Mouse (Mus musculus): Measurements from ENCODE around the gene Pbxip1.

Gene Pbxip1

DNA sequence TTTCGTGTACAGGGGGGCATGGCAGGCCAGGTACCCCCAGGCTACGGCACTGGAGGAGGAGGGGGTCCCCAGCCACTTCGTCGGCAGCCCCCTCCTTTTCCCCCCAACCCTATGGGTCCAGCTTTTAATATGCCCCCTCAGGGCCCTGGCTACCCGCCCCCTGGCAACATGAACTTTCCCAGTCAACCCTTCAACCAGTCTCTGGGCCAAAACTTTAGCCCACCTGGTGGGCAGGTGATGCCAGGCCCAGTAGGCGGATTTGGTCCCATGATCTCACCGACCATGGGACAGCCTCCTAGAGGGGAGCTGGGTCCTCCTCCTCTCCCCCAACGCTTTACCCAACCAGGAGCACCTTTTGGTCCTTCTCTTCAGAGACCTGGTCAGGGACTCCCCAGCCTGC is 3.9 kb upstream of the Pbxip1 start:
- no peak for DNase-seq (ENCODE audit: low spot score in 2 of 2)

DNA sequence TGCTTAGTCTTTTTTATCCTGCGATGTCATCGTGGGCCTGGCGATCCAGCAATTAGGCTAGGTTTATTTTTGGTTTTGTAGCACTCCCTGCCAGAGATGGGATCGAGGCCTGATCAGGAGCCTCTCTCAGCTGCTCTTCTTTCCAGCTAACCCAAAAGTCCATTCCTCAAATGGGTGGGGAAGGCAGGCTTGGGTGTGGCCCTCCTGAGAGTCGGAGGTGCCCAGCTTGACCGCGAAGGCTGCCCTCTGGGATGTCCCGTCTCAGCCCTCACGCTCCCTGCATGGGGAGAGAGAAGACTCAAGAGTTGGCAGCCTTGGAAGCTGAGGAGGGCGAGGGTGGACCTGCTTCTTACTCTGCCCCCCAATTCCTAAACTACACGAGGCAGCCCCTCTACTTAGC is 2.0 kb upstream of the Pbxip1 start:
- no peak for DNase-seq (ENCODE audit: low spot score in 2 of 2)

DNA sequence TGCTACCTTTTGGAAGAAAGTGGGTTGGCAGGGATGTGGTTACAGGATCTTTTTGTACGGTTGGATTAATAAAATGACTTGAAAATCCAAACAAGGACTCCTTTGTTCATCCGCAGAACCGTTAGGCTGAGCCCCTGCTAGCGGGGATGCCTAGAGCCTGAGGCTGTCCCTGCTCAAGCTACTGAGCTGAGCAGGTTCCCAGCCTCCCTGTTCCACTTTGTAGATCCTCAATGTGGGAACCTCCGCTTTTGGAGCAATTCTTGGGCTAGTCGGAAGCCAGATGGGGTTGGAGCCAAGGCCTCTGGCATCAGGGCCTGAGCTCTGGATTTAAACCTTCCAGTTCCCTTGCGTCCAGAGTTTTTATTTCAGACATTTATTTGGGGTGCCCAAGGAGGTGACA is 1.5 kb upstream of the Pbxip1 start:
- DNase-seq (ENCODE audit: low spot score in 2 of 2) = no peak

DNA sequence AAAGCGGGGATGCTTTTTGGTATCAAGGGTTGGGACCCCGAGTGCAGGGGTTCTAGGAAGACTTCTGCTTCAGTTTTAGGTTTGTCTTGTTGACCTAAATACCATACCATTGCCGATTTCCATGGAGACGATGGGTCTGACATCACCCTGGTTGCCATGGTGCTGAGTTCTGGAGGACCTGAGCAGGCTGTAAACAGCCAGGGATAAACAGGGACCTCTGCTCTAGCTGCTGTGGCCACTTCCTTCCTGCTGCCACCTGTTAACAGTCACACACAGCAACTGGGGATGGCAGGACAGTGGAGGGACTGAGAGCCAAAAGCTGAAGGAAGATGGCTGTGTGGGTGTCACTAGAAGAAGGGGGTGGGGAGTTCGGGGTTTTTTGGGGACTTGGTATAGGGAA is 763 bp downstream of the Pbxip1 start:
- no peak for DNase-seq (ENCODE audit: low spot score in 2 of 2)

DNA sequence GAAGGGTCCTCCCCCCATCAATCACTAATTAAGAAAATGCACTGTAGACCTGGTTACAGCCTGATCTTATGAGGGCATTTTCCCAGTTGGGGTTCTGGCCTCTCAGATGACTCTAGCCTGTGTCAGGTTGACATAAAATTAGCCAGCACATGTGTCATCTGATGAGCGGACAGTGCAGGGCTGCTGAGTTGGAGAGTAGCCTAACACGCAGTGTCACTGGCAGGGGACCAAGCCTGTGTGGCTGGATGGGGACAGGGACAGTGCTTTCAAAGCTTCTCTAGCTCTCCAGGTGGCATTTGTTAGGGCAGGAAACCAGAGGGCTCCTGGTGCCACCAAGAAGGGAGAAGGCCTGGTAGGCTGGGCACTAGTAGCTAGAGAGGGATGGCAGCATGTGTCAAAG is 4.2 kb downstream of the Pbxip1 start:
- DNase-seq (ENCODE audit: low spot score in 2 of 2) = no peak

DNA sequence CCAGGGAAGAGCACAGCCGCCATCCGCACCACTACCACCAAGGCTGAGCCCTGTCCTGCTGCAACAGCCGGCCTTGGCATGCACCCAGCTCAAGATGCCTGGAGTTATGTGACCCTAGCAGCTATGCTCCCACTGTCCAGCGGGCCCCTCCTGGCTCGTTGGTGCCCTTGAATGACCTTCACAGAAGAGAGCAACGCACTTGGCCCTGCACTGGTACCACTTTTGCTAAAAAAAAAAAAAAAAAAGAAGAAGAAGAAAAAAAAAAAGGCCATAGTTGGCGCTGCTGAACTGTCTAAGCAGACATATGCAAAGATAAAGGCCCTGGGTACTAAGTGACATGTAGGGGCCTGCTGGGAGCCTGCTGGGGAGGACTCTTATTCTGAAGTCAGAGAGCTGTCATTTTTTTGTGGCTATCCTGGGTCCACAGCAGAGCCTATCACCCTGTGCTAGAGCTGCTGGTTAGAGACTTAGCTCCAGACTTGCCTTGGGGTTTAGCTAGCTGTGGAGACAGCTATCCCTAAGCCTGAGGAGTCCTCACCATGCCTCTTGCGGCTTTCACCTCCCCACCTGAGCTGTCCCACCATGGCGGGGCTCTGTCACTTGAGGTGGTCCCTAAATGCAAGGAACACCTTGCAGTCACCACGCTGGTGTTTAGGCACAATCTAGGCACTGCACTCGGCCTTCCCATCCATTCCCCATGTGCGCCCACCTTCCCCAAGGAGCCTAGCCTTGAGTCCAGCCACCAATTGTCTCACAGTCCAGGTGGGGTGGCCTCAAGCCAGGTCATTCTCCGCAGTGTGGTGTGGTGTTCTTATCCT is 12.4 kb downstream of the Pbxip1 start:
- no peak for DNase-seq (ENCODE audit: low spot score in 2 of 2)

DNA sequence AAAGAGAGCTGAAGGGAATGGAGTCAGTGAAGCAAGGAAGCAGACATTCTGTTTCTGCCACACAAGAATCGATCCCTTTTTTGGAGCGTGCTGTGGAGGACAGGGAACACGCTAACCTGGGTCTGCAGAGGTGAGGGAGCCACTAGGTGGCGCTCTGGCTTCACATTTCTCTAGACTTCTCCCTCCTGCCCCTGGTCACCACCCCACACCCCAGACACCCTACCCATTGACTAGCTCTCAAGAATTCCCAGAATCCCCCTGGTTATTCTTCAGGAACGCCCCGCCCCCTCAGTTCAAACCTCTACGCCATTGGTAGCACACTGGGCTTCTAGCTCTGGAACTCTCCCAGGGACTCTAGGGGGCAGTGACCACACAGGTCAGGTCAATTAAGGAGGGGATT is 13.0 kb downstream of the Pbxip1 start:
- peak; percentile 58 to 63 for DNase-seq (ENCODE audit: low spot score in 2 of 2)

DNA sequence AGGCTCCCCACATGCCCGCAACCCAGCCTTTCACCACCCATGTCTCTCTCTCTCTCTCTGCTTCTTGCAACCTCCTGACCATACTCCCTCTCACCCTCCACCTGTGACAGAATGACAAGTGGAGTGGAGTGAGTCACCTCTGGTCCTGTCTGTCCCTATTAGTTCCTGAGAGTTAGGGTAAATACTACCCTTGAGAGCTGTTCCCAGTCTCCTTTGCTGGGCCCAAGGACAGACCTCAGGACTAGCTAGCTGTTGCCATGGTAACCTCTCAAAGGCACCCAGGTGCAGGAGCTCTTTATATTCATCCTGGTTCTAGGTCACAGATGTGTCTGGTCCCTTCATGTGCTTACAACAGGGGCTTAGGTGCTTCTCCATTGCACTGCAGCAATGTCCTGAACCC is 15.4 kb downstream of the Pbxip1 start:
- no peak for DNase-seq (ENCODE audit: low spot score in 2 of 2)

DNA sequence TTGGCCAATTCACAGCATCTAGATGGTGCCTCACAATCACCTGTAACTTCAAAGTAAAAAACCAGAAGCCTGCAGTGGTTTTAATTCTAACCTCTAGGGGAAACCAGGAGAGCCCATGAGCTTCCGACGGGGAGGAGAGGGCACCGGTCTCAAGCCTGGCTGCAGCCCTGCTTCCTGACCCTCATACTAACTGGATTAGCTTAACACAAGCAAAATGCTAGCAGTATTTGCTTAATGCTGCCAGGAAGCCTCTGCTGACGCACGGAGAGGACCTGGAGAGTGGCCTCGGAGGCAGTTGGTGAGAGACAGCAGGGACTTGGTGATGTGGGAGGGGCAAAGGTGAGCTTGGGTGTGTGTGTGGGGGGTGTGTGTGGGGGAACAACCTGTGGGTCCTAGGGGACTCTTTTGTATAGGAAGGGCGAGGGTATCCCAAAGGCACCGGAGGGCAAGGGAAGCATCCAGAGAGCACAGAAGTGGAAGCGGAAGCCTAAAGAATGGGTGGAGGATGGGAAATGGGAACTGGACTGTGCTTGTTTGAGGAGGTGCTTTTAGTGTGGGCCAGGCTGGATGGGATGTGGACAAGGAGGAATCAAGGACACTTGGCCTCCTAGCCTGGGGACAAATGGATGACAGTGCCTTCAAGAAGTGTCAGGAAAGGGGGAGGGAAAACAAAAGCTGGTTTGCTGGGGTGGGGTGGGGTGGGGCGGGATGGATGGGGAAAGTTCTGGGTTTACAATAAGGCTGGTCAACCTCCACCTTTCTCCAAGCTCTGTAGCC is 18.1 kb downstream of the Pbxip1 start, which contains the start of gene Pmvk:
TSS of gene Pmvk (plus strand) at position 141 of the 777 bp plus-strand sequence.
- DNase-seq (ENCODE audit: low spot score in 2 of 2) = no peak

DNA sequence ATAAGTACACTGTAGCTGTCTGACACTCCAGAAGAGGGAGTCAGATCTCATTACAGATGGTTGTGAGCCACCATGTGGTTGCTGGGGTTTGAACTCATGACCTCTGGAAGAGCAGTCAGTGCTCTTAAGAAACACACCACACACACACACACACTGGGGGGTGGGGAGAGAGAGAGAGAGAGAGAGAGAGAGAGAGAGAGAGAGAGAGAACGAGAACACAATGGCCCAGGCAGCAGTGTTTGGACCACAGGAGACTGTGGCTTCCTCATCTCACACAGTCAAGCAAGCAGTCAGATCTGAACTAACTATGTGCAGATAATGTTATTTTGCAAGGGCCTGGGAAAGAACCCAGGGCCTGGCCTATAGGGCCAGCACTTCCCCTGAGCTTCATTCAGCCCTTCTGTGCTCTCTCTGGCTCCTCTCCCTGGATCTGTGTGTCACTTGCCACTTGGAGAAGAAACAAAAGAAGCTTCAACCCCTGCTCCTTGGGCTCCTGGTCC is 19.3 kb downstream of the Pbxip1 start:
- no peak for DNase-seq (ENCODE audit: low spot score in 2 of 2)

DNA sequence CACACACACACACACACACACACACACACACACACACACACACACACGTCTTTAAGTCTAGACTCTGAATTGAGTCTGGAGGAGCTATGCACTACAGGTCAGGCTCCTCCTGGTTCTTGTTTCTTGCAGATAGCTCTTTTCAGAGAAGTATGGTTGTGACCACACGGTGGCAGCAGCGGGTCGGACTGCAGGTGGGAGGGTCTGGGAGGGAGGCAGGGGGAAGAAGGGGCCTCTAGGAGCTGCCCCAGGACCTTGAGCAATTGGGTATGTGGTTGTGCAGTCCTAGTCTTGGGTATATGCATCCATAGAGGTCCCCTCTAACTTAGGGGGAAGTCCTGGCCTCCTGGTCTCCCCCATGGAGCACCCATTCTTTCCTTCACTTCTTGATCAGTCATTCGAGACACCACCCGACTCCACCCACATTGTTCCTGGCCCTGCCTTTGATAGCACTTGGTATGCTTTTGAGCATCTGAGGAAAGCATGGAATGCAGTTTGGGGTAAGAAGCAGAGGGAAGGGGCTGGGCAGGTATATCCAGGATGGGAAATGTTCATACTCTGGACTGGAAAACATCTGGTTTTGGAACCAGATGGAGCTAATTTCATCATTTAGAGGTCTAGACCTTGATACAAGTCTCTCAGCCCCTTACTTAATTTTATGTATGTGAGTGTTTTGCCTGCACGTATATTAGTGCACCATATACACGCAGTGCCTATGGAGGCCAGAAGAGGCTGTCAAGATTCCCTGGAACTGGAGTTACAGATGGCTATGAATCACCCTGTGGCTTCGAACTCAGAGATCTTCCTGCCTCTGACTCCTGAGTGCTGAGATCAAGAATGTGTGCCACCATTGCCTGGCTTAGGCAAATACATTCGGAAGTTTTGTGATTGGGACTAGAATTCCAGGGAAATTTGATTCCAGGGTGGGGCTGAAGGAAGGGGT is 20.5 kb downstream of the Pbxip1 start:
- peak; percentile 39 to 45 for DNase-seq (ENCODE audit: low spot score in 2 of 2)

DNA sequence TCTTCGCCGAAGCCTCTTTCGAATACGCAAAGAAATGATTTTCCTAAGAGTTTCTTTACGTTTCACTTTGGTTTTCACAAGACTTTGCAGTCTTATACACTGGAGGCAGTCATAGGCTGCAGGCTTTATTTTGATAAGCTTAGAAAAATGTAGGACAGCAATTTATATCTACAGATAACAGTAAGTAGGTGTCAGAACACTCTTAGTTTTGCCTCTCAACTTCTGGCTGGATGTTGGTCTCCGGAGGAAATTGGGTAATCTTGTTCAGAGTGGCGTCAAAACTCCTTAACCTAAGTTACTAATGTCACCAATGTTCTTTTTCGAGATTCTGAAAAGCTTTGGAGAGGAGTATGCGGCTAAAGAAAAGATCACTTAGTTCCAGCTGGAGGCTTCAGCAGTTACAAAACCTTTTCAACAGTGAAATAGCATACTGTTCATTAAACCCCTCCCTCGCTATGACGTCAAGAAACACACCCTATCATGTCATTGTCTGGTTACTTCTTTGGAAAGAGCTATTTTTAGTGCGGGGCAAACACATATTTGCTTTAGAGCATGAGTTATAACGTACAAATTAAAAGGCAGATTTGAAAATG is 22.0 kb downstream of the Pbxip1 start:
- DNase-seq (ENCODE audit: low spot score in 2 of 2) = no peak

DNA sequence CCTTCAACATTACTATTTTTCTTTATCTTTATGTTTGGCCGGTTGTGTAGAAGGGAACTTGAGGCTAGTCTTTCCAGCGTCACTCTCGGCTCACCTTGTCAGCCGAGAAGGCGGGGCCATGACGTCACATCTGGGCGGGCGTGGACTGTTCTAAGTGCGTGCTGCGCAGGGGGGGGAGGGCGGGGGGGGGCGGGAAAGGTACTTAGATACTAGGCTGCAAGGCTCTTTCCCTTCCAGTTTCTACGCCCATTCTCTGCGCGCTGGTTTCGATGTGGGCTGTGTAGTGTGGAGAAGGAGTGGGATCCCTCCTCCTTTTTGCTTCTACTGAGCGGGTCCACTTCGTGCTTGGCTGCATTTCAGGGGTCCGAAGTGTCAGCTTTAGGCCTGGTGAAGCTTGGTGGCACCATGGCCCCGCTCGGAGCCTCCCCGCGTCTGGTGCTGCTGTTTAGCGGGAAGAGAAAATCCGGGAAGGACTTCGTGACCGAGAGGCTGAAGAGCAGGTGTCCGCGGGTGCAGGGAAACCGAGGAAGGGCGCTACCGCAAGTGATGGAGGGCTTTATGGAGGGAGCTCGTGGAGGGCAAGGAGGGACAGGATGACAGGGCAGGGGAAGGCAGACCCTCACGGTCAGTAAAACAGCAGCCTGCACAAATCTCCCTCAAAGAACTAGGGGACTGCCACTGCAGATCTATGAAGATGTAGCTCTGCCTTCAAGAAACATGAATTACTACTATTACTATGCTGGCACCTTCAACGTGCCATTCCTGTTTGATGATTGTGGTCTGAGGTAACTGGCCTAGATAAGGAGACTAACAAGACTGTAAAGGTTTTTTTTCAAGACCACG is 22.7 kb downstream of the Pbxip1 start:
- peak; percentile 73 to 80 for DNase-seq (ENCODE audit: low spot score in 2 of 2)

DNA sequence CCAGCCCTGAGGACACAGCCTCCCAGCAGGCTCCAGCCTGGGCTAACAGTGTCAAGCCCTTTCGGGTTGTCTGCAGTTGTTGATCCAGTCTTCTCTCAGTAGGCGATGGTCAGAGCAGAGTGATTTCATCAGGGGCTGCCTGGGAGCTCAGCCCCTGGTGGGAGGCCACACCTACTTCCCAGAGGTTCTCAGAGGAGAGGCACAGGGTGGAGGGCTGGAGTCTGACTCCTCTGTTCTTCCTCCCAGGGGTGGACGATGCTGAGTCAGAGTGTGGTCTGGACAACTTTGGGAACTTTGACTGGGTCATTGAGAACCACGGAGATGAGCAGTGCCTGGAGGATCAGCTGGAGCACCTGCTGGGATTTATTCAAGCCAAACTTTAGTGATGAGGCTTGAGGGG is 31.8 kb downstream of the Pbxip1 start:
- no peak for DNase-seq (ENCODE audit: low spot score in 2 of 2)

DNA sequence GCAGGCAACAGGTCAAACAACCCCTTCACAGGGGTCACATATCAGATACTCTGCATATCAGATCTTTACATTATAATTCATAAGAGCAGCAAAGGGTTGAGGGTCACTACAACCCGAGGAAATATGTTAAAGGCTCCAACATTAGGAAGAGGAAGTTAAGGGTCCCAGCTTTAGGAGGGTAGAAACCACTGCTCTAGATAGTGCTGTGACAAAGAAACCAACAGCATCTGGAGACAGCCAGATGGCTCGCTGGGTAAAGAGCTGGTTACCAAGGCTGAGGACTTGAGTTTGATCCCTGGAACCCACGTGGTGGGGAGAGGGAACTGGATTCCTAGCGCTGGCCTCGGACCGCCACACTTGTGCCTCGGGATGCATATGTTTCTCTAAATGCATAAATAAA is 35.8 kb downstream of the Pbxip1 start:
- DNase-seq (ENCODE audit: low spot score in 2 of 2) = no peak

DNA sequence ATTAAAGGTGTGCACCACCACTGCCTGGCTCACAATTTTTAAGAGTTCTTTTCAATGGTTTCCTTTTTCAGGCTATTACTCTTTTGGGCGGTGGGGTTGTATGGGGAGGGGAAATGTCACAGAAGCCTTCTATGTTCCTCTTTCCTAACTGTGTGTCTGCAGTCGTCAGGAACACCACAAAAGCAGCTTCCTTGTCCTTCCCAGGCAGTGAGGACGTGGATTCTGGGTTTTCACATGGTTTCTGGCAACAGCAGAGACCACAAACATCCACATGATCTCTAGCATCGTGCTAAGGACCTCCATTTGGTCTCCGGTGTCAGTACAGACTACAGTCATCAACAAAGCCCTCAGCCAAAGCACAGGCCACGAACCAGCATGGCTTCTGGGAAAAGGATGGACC is 37.3 kb downstream of the Pbxip1 start:
- DNase-seq (ENCODE audit: low spot score in 2 of 2) = no peak

DNA sequence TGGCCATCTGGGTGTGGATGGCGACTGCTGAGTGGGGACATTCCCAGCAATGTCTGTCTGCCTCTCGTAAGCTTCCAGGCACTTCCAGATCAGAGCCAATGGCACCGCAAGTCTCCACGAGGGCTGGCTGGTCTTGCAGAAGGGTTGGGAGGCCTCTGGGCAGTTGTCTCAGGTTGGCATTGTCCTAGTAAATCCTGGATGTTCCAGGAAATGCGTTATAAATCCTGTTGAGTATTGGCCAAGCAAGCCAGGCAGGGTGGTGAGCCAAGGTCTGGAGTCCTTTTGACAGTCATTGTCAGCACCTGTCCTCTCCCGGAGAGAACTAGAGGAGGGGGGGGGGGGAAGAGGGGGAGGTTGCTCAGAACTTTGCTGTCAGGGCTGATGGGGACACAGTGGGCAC is 42.5 kb downstream of the Pbxip1 start:
- no peak for DNase-seq (ENCODE audit: low spot score in 2 of 2)

DNA sequence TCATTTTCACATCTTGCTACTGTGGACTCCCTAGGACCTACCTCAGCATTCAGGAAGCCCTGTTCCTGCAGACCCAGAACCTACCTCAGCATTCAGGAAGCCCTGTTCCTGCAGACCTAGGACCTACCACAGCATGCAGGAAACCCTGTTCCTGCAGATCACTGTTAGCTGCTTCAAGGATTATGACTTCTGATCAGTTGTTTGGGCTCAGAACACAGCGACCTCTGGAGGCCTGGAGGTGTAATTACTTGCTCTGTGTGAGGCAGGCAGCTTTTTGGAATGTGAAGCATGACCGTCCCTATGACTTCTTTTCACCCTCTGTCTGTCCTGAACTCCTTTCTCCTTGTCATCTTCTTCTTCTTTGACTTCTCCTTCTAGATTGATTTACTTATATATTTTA is 45.0 kb downstream of the Pbxip1 start:
- DNase-seq (ENCODE audit: low spot score in 2 of 2) = no peak

DNA sequence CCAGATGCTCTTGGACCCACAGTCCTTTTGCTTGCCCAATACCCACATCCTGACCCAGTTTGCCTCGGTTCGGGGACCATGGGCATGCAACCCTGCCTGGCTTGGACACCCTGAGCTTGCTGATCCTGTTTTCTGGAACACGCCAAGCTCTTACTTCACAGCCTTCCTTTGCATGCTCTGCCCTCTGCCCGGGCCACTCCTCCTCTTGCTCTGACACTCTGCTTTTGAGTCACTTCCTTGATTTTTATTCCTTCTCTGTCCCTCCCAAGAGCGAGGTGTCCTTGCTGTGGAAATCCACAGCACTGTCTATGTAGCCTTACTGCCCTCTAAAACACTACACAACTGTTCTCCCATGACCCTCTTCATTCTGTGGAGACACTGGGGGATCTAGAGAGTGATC is 45.7 kb downstream of the Pbxip1 start:
- no peak for DNase-seq (ENCODE audit: low spot score in 2 of 2)

DNA sequence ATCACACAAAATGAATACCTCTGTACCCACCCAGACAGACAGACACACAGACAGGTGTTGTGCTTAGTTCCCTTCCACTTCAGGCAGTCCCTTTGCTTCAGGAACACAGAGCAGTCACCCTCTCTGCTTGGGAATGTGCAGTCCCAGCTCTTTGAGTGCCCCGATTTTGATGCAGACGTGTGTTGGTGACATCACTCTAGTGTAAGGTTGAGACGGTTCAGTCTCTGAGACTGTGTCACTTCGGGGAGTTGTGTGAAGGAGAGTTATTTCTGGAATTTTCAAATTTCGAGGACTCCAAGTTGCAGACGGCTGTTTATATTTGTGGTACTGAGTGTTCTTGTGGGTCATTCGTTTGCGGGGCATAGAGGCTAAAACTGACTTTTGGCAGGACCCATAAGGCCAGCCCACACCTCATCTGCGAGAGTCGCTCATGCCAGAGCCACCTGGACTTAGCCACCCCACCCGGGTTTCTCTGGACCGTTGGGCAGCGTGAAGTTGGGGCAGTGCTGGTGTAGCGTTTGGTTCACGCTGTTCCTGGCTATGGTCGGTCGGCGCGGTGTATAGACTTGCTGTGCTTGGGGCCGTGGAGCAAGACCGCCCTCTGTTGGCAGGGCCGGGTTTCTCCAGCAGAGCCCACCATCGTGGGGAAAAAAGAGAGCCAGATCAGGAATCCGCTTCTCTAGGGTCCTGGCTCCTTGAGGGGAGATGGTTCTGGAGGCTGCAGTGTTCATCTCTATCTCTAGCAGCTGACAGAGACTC is 48.4 kb downstream of the Pbxip1 start:
- DNase-seq (ENCODE audit: low spot score in 2 of 2) = peak; percentile 50 to 53
